Mouse (Mus musculus): ENCODE results near the gene Chrm1. TPM values are rescaled to one million over a fixed set of nuclear protein-coding genes. Genes with fewer than 3 reads are reported as not detected.
"Not testable (repeated sequence)": the region's sequence is repeated elsewhere in the genome, so short reads cannot be mapped to it uniquely, and the experiment has no call there.

Gene Chrm1
- polyA plus RNA-seq, 1 experiment from 2014 or later: 0.45 TPM

DNA sequence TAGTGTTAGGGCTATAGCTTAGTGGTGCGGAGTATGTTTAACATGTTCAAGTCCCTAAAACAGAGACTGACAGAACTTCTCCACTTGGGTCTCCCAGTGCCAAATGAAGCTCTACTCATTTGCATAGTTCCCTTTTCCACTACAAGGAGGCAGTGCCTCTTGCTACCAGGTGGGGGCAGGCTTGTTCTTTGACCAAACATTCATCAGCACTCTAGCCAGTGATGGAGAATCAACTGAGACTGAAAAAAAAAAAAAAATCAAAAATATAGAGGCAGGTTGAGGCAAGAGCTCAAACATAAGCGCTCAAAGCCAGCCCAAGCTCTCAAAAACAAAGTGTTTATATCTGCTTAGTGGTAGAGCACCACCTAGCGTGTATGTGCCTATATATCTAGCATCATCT, 54.8 kb downstream of the Chrm1 start:
- no peaks in the 10 kb centered on the region for H3K27me3 ChIP-seq (ENCODE audit: control insufficient read depth, insufficient read depth, low read length)
- H3K4me1 ChIP-seq (ENCODE audit: control insufficient read depth, insufficient read depth, low read length): peaks cover 19% of the 10 kb centered on the region
- no peak overlapping the region for H3K4me3 ChIP-seq (replicated peaks; ENCODE audit: low read depth, low read length)
- ATAC-seq (ENCODE audit: low FRiP score, low TSS enrichment) (no peak), DNase-seq (peak; percentile 75)
- no peaks in the 10 kb centered on the region for H3K36me3 ChIP-seq (ENCODE audit: control insufficient read depth, insufficient read depth, low read length)
- 70% methylated on average over 3 of the region's 3 CpGs for WGBS
- H3K9ac ChIP-seq (replicated peaks; ENCODE audit: low read length): no peak overlapping the region
- H3K27ac ChIP-seq (replicated peaks; ENCODE audit: low read depth, low read length): no peak overlapping the region
- no peak overlapping the region for H3K4me2 ChIP-seq (ENCODE audit: low read length)
- no peaks in the 10 kb centered on the region for H3K9me3 ChIP-seq (ENCODE audit: control insufficient read depth, low read length)

GRCm38 (mm10) chr19:8719037-8719436, 55.4 kb downstream of the Chrm1 start:
- ATAC-seq (ENCODE audit: low FRiP score, low TSS enrichment); H3K9ac ChIP-seq (replicated peaks; ENCODE audit: low read length); DNase-seq; H3K27ac ChIP-seq (replicated peaks; ENCODE audit: low read depth, low read length); H3K4me2 ChIP-seq (ENCODE audit: low read length); H3K4me3 ChIP-seq (replicated peaks; ENCODE audit: low read depth, low read length); H3K9me3 ChIP-seq (ENCODE audit: control insufficient read depth, low read length); H3K36me3 ChIP-seq (ENCODE audit: control insufficient read depth, insufficient read depth, low read length); H3K27me3 ChIP-seq (ENCODE audit: control insufficient read depth, insufficient read depth, low read length): not testable (repeated sequence)
- peaks cover 18% of the 10 kb centered on the region for H3K4me1 ChIP-seq (ENCODE audit: control insufficient read depth, insufficient read depth, low read length)

- no peak overlapping the region for H3K4me3 ChIP-seq (replicated peaks; ENCODE audit: low read depth, low read length)
- no peak for DNase-seq
Measured at GRCm38 (mm10) chr19:8721378-8721777, 57.8 kb downstream of the Chrm1 start.

GRCm38 (mm10) chr19:8722021-8722420, 58.4 kb downstream of the Chrm1 start:
- no peaks in the 10 kb centered on the region for H3K27me3 ChIP-seq (ENCODE audit: control insufficient read depth, insufficient read depth, low read length)
- H3K27ac ChIP-seq (replicated peaks; ENCODE audit: low read depth, low read length): peak overlapping the region; percentile 95; the same call in 1 of the 2 replicates
- peak overlapping the region; percentile 84 for H3K4me2 ChIP-seq (ENCODE audit: low read length)
- no peaks in the 10 kb centered on the region for H3K9me3 ChIP-seq (ENCODE audit: control insufficient read depth, low read length)
- peaks cover 33% of the 10 kb centered on the region for H3K4me1 ChIP-seq (ENCODE audit: control insufficient read depth, insufficient read depth, low read length)
- H3K4me3 ChIP-seq (replicated peaks; ENCODE audit: low read depth, low read length): peak overlapping the region; percentile 56
- DNase-seq (no peak), ATAC-seq (ENCODE audit: low FRiP score, low TSS enrichment) (no peak)
- H3K36me3 ChIP-seq (ENCODE audit: control insufficient read depth, insufficient read depth, low read length): peaks cover 27% of the 10 kb centered on the region
- H3K9ac ChIP-seq (replicated peaks; ENCODE audit: low read length): peak overlapping the region; percentile 92
- WGBS: 62% methylated on average over 4 of the region's 4 CpGs

More at GRCm38 (mm10) chr19:8721378-8721777, 57.8 kb downstream of the Chrm1 start:
- Histone ChIP-seq H3K4me2 (ENCODE audit: low read length) (peak overlapping the region; percentile 84; the same call in 1 of the 2 replicates), H3K27ac (replicated peaks; ENCODE audit: low read depth, low read length) (no peak overlapping the region), H3K9me3 (ENCODE audit: control insufficient read depth, low read length) (no peaks in the 10 kb centered on the region), H3K27me3 (ENCODE audit: control insufficient read depth, insufficient read depth, low read length) (no peaks in the 10 kb centered on the region), H3K4me1 (ENCODE audit: control insufficient read depth, insufficient read depth, low read length) (peaks cover 33% of the 10 kb centered on the region), H3K9ac (replicated peaks; ENCODE audit: low read length) (no peak overlapping the region), H3K36me3 (ENCODE audit: control insufficient read depth, insufficient read depth, low read length) (peaks cover 21% of the 10 kb centered on the region)
- ATAC-seq (ENCODE audit: low FRiP score, low TSS enrichment): no peak
- 89% methylated on average over 1 of the region's 1 CpGs for WGBS

GRCm38 (mm10) chr19:8722559-8722906, 58.9 kb downstream of the Chrm1 start:
- WGBS: 2% methylated on average over 5 of the region's 5 CpGs
- Histone ChIP-seq H3K4me1 (ENCODE audit: control insufficient read depth, insufficient read depth, low read length) (peaks cover 33% of the 10 kb centered on the region), H3K36me3 (ENCODE audit: control insufficient read depth, insufficient read depth, low read length) (peaks cover 28% of the 10 kb centered on the region), H3K4me2 (ENCODE audit: low read length) (peak overlapping the region; percentile 84), H3K27me3 (ENCODE audit: control insufficient read depth, insufficient read depth, low read length) (no peaks in the 10 kb centered on the region), H3K27ac (replicated peaks; ENCODE audit: low read depth, low read length) (peak overlapping the region; percentile 95), H3K9me3 (ENCODE audit: control insufficient read depth, low read length) (no peaks in the 10 kb centered on the region), H3K4me3 (replicated peaks; ENCODE audit: low read depth, low read length) (peak overlapping the region; percentile 56), H3K9ac (replicated peaks; ENCODE audit: low read length) (peak overlapping the region; percentile 92)
- DNase-seq: no peak
- 0 out of 2 replicates have a peak, but pooled peaks have one; percentile 0 for ATAC-seq (ENCODE audit: low FRiP score, low TSS enrichment)

- H3K9ac ChIP-seq (replicated peaks; ENCODE audit: low read length): peak within 1 kb of the TSS; percentile 92
- peaks cover 28% of the 10 kb centered on the region for H3K36me3 ChIP-seq (ENCODE audit: control insufficient read depth, insufficient read depth, low read length)
- DNase-seq: peak; percentile 99
- peak; percentile 96 for ATAC-seq (ENCODE audit: low FRiP score, low TSS enrichment)
- H3K9me3 ChIP-seq (ENCODE audit: control insufficient read depth, low read length): no peaks in the 10 kb centered on the region
- H3K4me2 ChIP-seq (ENCODE audit: low read length): peak within 1 kb of the TSS; percentile 84
- H3K27me3 ChIP-seq (ENCODE audit: control insufficient read depth, insufficient read depth, low read length): no peaks in the 10 kb centered on the region
- H3K4me3 ChIP-seq (replicated peaks; ENCODE audit: low read depth, low read length): peak within 1 kb of the TSS; percentile 56
- under 1% methylated on average over 50 of the region's 50 CpGs for WGBS
- peaks cover 33% of the 10 kb centered on the region for H3K4me1 ChIP-seq (ENCODE audit: control insufficient read depth, insufficient read depth, low read length)
- H3K27ac ChIP-seq (replicated peaks; ENCODE audit: low read depth, low read length): peak within 1 kb of the TSS; percentile 95
Measured at GRCm38 (mm10) chr19:8722907-8723573, 59.5 kb downstream of the Chrm1 start, which contains the start of gene Slc3a2. Slc3a2 (minus strand) TSS chr19:8723369.

- peak overlapping the region; percentile 75 for H3K9ac ChIP-seq (replicated peaks; ENCODE audit: low read length)
- H3K4me2 ChIP-seq (ENCODE audit: low read length): peak overlapping the region; percentile 84
- peaks cover 33% of the 10 kb centered on the region for H3K4me1 ChIP-seq (ENCODE audit: control insufficient read depth, insufficient read depth, low read length)
- ATAC-seq (ENCODE audit: low FRiP score, low TSS enrichment): no peak
- WGBS: under 1% methylated on average over 20 of the region's 20 CpGs
- H3K27ac ChIP-seq (replicated peaks; ENCODE audit: low read depth, low read length): peak overlapping the region; percentile 46
- no peaks in the 10 kb centered on the region for H3K9me3 ChIP-seq (ENCODE audit: control insufficient read depth, low read length)
- peak; percentile 47 for DNase-seq
- H3K27me3 ChIP-seq (ENCODE audit: control insufficient read depth, insufficient read depth, low read length): no peaks in the 10 kb centered on the region
- peaks cover 28% of the 10 kb centered on the region for H3K36me3 ChIP-seq (ENCODE audit: control insufficient read depth, insufficient read depth, low read length)
- H3K4me3 ChIP-seq (replicated peaks; ENCODE audit: low read depth, low read length): peak overlapping the region; percentile 56
Measured at GRCm38 (mm10) chr19:8723574-8724346, 60.2 kb downstream of the Chrm1 start.

DNA sequence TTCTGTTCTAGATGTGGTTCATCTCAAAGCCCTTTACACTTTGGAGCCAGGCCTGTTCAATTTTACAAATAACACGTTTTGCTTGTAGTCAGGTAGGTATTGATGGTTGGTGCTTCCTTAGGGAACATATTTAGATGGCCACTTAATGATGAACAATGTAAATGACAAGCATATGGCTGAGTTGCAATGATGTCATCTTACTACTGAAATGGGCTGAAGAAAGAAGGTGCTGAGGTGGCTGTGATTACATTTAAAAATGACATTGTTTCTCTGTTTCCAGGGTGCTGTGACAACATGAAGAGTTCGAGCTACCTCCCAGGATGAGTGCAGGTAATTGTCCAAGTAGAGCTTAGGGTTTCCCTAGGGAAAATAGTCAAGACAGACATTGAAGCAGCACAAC, 60.8 kb downstream of the Chrm1 start:
- peak overlapping the region; percentile 56 for H3K4me3 ChIP-seq (replicated peaks; ENCODE audit: low read depth, low read length)
- H3K27ac ChIP-seq (replicated peaks; ENCODE audit: low read depth, low read length): no peak overlapping the region
- H3K4me1 ChIP-seq (ENCODE audit: control insufficient read depth, insufficient read depth, low read length): peaks cover 33% of the 10 kb centered on the region
- H3K9ac ChIP-seq (replicated peaks; ENCODE audit: low read length): peak overlapping the region; percentile 75
- H3K27me3 ChIP-seq (ENCODE audit: control insufficient read depth, insufficient read depth, low read length): no peaks in the 10 kb centered on the region
- peaks cover 28% of the 10 kb centered on the region for H3K36me3 ChIP-seq (ENCODE audit: control insufficient read depth, insufficient read depth, low read length)
- WGBS: 3% methylated on average over 2 of the region's 2 CpGs
- ATAC-seq (ENCODE audit: low FRiP score, low TSS enrichment) (no peak), DNase-seq (no peak)
- H3K9me3 ChIP-seq (ENCODE audit: control insufficient read depth, low read length): no peaks in the 10 kb centered on the region
- H3K4me2 ChIP-seq (ENCODE audit: low read length): peak overlapping the region; percentile 84

All from midbrain, embryonic 14.5 days (tissue).